Mouse (Mus musculus) Muller cell, postnatal 12 days (primary cell): Measurements from ENCODE around the gene Twist1.
A peak's percentile ranks its signal among the peaks of the same experiment; 100 is the strongest.

ENCODE experiments used
- DNase-seq: peaks from one replicate; pipeline ENCODE4 v3.0.0-alpha.2; 2015; ENCODE audit errors: inconsistent ontology term

Twist1 gene

GRCm38 (mm10) chr12:33957400-33958240 is at the start of gene Twist1:
Twist1 (plus strand) TSS chr12:33957671.
- peak; percentile 84 for DNase-seq

- DNase-seq, result no peak
Observed at GRCm38 (mm10) chr12:33926751-33927150, 30.7 kb upstream of the Twist1 start.

- no peak for DNase-seq
Observed at GRCm38 (mm10) chr12:33927334-33928098, 30.0 kb upstream of the Twist1 start.

GRCm38 (mm10) chr12:33928331-33929192 is 28.9 kb upstream of the Twist1 start, which contains the start of gene Ferd3l:
Ferd3l (plus strand) TSS chr12:33928425.
- no peak for DNase-seq

- no peak for DNase-seq
Observed at GRCm38 (mm10) chr12:33952843-33953242, 4.6 kb upstream of the Twist1 start.

- DNase-seq, result no peak
Observed at GRCm38 (mm10) chr12:33954931-33955565, 2.4 kb upstream of the Twist1 start.

- no peak for DNase-seq
Observed at GRCm38 (mm10) chr12:33955606-33956295, 1.7 kb upstream of the Twist1 start.

GRCm38 (mm10) chr12:33956576-33957399 is 683 bp upstream of the Twist1 start:
- peak; percentile 49 for DNase-seq

- peak; percentile 50 for DNase-seq
Observed at GRCm38 (mm10) chr12:33958241-33959194, 1.0 kb downstream of the Twist1 start.

GRCm38 (mm10) chr12:33959206-33959605 is 1.7 kb downstream of the Twist1 start:
- DNase-seq, result no peak

- DNase-seq, result no peak
Observed at GRCm38 (mm10) chr12:33959846-33960245, 2.4 kb downstream of the Twist1 start.

- no peak for DNase-seq
Observed at GRCm38 (mm10) chr12:33961013-33961412, 3.5 kb downstream of the Twist1 start.

GRCm38 (mm10) chr12:33962118-33962772 is 4.8 kb downstream of the Twist1 start:
- no peak for DNase-seq

GRCm38 (mm10) chr12:33962773-33963130 is 5.3 kb downstream of the Twist1 start:
- DNase-seq, result no peak

- DNase-seq, result no peak
Observed at GRCm38 (mm10) chr12:33963671-33964369, 6.3 kb downstream of the Twist1 start.

GRCm38 (mm10) chr12:33964427-33964826 is 7.0 kb downstream of the Twist1 start:
- no peak for DNase-seq

GRCm38 (mm10) chr12:33965661-33966360 is 8.3 kb downstream of the Twist1 start:
- DNase-seq, result no peak
